36 mouse cellular contexts compared by ENCODE assay signal in the genomic region with DNA sequence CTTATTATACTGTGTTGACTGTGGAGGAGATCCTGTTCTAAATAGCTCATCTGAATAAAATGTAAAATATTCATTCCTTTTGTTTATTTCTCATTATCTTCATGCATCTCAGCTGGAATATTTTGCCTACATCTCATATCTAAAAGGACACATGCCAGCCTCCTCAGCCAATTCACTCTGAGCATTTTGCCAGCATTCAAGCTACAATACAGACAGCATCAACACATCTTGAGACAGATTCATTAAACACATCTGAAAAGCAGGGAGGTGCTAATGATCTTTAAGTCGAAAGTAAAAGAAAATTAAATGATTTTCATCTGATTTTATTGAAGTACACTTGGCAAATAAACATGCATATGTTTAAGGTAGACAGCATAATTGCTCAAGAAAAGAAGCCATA. TPM values are rescaled to one million over a fixed set of nuclear protein-coding genes. Genes with fewer than 3 reads are reported as not detected.
"Had no signal": no experiment of that assay in that cellular context is flagged by ENCODE, and none has a peak within 500 bp of the region (broad histone marks: within the 10 kb centered on the region; RNA-seq: fewer than 3 reads in every experiment).

No protein-coding gene starts in this region.

- ATAC-seq: inflammation-experienced regulatory T-cells, adult 6 months; intestine, embryonic 15.5 days; intestine, postnatal 0 days; liver, postnatal 0 days had no signal

- H3K9me3 ChIP-seq: heart, embryonic 13.5 days; heart, embryonic 15.5 days; hindbrain, embryonic 10.5 days; hindbrain, embryonic 12.5 days; intestine, embryonic 15.5 days; limb, embryonic 10.5 days; limb, embryonic 12.5 days; liver, embryonic 13.5 days; liver, embryonic 15.5 days had no signal

- H3K27ac ChIP-seq: heart, adult 2 months; heart, embryonic 13.5 days; heart, embryonic 15.5 days; hindbrain, embryonic 10.5 days; hindbrain, embryonic 12.5 days; hindbrain, embryonic 14.5 days; intestine, embryonic 15.5 days; layer of hippocampus, adult 2 months; left cerebral cortex, adult 2 months; limb, embryonic 10.5 days; limb, embryonic 12.5 days; liver, embryonic 13.5 days; liver, embryonic 15.5 days had no signal

- H3K4me3 ChIP-seq: heart, adult 2 months; heart, embryonic 13.5 days; heart, embryonic 15.5 days; hindbrain, embryonic 10.5 days; hindbrain, embryonic 12.5 days; intestine, embryonic 15.5 days; layer of hippocampus, adult 2 months; left cerebral cortex, adult 2 months; limb, embryonic 10.5 days; limb, embryonic 12.5 days; liver, embryonic 13.5 days; liver, embryonic 15.5 days had no signal

- H3K4me1 ChIP-seq: heart, embryonic 13.5 days; heart, embryonic 15.5 days; hindbrain, embryonic 10.5 days; hindbrain, embryonic 12.5 days; intestine, embryonic 15.5 days; limb, embryonic 10.5 days; limb, embryonic 12.5 days; liver, embryonic 13.5 days; liver, embryonic 15.5 days had no signal

- H3K36me3 ChIP-seq: heart, embryonic 13.5 days; heart, embryonic 15.5 days; hindbrain, embryonic 10.5 days; hindbrain, embryonic 12.5 days; intestine, embryonic 15.5 days; limb, embryonic 10.5 days; limb, embryonic 12.5 days; liver, embryonic 13.5 days; liver, embryonic 15.5 days had no signal

- H3K4me2 ChIP-seq: heart, embryonic 11.5 days; heart, embryonic 13.5 days; heart, embryonic 15.5 days; hindbrain, embryonic 12.5 days; hindbrain, embryonic 14.5 days; intestine, embryonic 15.5 days; limb, embryonic 12.5 days; liver, embryonic 11.5 days; liver, embryonic 13.5 days; liver, embryonic 15.5 days had no signal

- H3K27me3 ChIP-seq: heart, embryonic 13.5 days; heart, embryonic 15.5 days; hindbrain, embryonic 12.5 days; intestine, embryonic 15.5 days; limb, embryonic 12.5 days; liver, embryonic 13.5 days; liver, embryonic 15.5 days had no signal

- DNase-seq: gastrocnemius, postnatal 14 days; gastrocnemius, postnatal 36 days; heart, adult 11 months; heart, adult 2 months; heart, postnatal 4 days; kidney, adult 18-20 months; kidney, adult 8-10 months; kidney, postnatal 10 days; kidney, postnatal 25 days; kidney, postnatal 4 days; liver; liver, embryonic 13.5 days; liver, postnatal 0 days had no signal

- H3K9ac ChIP-seq: heart, embryonic 13.5 days; heart, embryonic 15.5 days; hindbrain, embryonic 12.5 days; hindbrain, embryonic 14.5 days; intestine, embryonic 15.5 days; limb, embryonic 12.5 days; liver, embryonic 13.5 days; liver, embryonic 15.5 days; liver, postnatal 0 days had no signal

RNA-seq across cellular contexts. Expression of a gene that starts 48.2 kb away (rescaled TPM):
- total RNA-seq: layer of hippocampus, adult 2 months; layer of hippocampus, postnatal 10 days; layer of hippocampus, postnatal 25 days; left cerebral cortex, adult 2 months; left cerebral cortex, postnatal 14 days; left cerebral cortex, postnatal 36 days had no signal
- polyA plus RNA-seq: gonadal fat pad, adult 2 months; heart, embryonic 13.5 days; heart, embryonic 15.5 days; hindbrain, embryonic 10.5 days; hindbrain, embryonic 12.5 days; hindbrain, embryonic 14.5 days; hindbrain, embryonic 16.5 days; inflammation-experienced regulatory T-cells, adult 6 months; intestine, embryonic 15.5 days; intestine, postnatal 0 days; kidney, embryonic 14.5 days; kidney, embryonic 16.5 days; limb, embryonic 10.5 days; limb, embryonic 12.5 days; liver, embryonic 11.5 days; liver, embryonic 13.5 days; liver, embryonic 15.5 days; liver, postnatal 0 days had no signal
